Mouse (Mus musculus): Measurements from ENCODE around the gene Tmem121. TPM values are rescaled to one million over a fixed set of nuclear protein-coding genes. Genes with fewer than 3 reads are reported as not detected.
A peak's percentile ranks its signal among the peaks of the same experiment; 100 is the strongest.
"Not testable (repeated sequence)": the region's sequence is repeated elsewhere in the genome, so short reads cannot be mapped to it uniquely, and the experiment has no call there.

The Tmem121 gene
- polyA plus RNA-seq, 1 experiment from 2014 or later: 11.4 TPM

DNA sequence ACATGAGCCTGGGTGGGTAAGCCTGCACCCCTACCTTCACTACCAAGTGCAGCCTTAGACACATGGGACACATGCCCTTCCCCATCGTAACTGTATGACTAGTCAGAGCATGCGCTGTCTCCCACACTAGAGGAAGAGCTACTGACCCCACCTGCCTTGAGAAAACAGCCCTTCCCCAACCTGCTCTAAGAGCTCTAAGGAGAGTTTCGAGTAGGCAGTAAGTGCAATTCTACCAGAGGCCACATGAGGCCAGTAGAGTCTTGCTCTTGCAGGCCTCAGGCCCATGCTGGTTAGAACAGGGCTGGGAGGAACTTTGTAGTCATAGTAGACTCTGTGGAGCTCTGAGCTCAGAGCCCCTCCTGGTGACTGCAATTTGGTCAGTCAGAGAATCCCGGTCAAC is 34.7 kb downstream of the Tmem121 start:
- Histone ChIP-seq H3K27ac (replicated peaks) (no peak overlapping the region), H3K4me1 (no peaks in the 10 kb centered on the region), H3K36me3 (replicated peaks) (no peaks in the 10 kb centered on the region), H3K27me3 (replicated peaks; ENCODE audit: low read depth, poor library complexity, severe bottlenecking) (no peaks in the 10 kb centered on the region), H3K9me3 (no peaks in the 10 kb centered on the region), H3K4me3 (no peak overlapping the region)
- WGBS: 47% methylated on average over 4 of the region's 4 CpGs
- DNase-seq (ENCODE audit: low spot score): peak; percentile 54

DNA sequence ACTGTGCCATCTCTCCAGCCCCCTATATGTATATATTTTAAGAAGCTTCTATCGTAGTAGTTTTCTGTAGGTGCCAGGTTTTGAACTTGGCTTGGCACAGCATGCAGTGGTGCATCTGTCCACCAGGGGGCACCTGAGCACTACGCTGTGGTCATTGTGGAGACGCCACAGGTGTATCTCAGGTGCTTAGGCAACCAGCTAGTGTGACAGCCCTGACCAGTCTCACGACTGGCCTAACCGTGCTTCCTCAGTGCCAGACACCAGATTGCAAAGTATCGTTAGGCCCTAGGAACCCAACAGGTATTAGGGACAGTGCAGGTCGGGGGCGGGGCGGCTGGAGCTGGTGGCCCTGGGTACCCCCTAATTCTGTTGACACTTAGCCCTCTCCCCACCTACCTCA is 35.6 kb downstream of the Tmem121 start:
- Histone ChIP-seq H3K9me3 (peaks cover 3% of the 10 kb centered on the region; the same call in 1 of the 2 replicates), H3K36me3 (replicated peaks) (no peaks in the 10 kb centered on the region), H3K27ac (replicated peaks) (no peak overlapping the region), H3K4me1 (no peaks in the 10 kb centered on the region), H3K27me3 (replicated peaks; ENCODE audit: low read depth, poor library complexity, severe bottlenecking) (no peaks in the 10 kb centered on the region), H3K4me3 (no peak overlapping the region)
- WGBS: 80% methylated on average over 9 of the region's 9 CpGs
- DNase-seq (ENCODE audit: low spot score): peak; percentile 28

DNA sequence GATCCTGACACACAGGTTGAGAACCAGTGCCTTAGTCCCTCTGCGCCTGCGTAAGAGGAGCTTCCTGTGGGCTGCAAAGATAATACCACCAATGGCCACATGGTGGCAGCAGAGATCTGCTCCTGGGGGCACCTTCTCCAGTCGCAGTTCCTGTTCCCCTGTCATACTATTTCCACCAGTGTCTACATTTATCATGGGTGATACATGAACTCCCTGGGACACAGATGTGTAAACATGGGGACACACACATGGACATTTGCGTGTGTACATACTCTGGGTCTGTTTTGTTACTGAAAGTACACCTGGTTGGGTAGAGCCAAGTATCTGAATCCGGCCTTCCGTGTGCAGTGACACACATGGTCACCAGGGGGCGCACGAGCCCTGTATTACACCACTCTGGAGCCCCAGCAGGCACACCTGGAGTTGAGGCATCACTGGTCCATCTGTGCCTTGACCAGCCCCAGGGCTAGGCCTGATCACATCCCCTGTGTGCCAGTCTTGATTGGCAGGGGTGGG is 36.4 kb downstream of the Tmem121 start:
- Histone ChIP-seq H3K27ac (replicated peaks) (no peak overlapping the region), H3K4me3 (no peak overlapping the region), H3K9me3 (peaks cover 3% of the 10 kb centered on the region; the same call in 1 of the 2 replicates), H3K36me3 (replicated peaks) (no peaks in the 10 kb centered on the region), H3K4me1 (no peaks in the 10 kb centered on the region), H3K27me3 (replicated peaks; ENCODE audit: low read depth, poor library complexity, severe bottlenecking) (no peaks in the 10 kb centered on the region)
- DNase-seq (ENCODE audit: low spot score): peak; percentile 88
- 18% methylated on average over 8 of the region's 8 CpGs for WGBS

DNA sequence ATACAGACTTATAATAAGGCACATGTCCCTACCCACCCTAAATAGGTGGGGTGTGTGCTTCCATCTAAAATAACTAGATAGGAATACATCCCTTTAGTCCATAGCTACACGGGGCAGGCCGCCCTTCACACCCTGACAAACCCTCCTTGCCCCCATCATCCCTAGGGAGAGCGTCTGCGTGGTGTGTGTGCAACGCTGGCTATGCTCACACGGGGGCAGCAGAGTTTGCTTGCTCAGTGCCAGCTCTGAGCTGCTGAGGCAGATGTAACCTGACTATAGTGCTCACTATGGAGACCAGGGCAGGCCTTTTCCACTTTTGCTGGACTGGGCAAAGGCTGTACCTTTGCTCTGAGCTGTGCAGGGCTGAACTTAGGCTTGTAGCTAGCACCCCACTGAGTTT is 37.0 kb downstream of the Tmem121 start:
- WGBS: 40% methylated on average over 6 of the region's 6 CpGs
- DNase-seq (ENCODE audit: low spot score): peak; percentile 56
- Histone ChIP-seq H3K4me1 (no peaks in the 10 kb centered on the region), H3K27me3 (replicated peaks; ENCODE audit: low read depth, poor library complexity, severe bottlenecking) (no peaks in the 10 kb centered on the region), H3K4me3 (no peak overlapping the region), H3K9me3 (peaks cover 3% of the 10 kb centered on the region; the same call in 1 of the 2 replicates), H3K36me3 (replicated peaks) (no peaks in the 10 kb centered on the region), H3K27ac (replicated peaks) (no peak overlapping the region)

GRCm38 (mm10) chr12:113224206-113224605 is 38.5 kb downstream of the Tmem121 start:
- Histone ChIP-seq H3K4me3 (no peak overlapping the region), H3K27ac (replicated peaks) (no peak overlapping the region), H3K4me1 (no peaks in the 10 kb centered on the region), H3K27me3 (replicated peaks; ENCODE audit: low read depth, poor library complexity, severe bottlenecking) (no peaks in the 10 kb centered on the region), H3K9me3 (peaks cover 3% of the 10 kb centered on the region; the same call in 1 of the 2 replicates), H3K36me3 (replicated peaks) (no peaks in the 10 kb centered on the region)
- DNase-seq (ENCODE audit: low spot score): no peak
- WGBS: 78% methylated on average over 5 of the region's 5 CpGs

- no peak for DNase-seq (ENCODE audit: low spot score)
- no peaks in the 10 kb centered on the region for H3K36me3 ChIP-seq (replicated peaks)
These were observed 39.0 kb downstream of the Tmem121 start for GRCm38 (mm10) chr12:113224687-113225091.

DNA sequence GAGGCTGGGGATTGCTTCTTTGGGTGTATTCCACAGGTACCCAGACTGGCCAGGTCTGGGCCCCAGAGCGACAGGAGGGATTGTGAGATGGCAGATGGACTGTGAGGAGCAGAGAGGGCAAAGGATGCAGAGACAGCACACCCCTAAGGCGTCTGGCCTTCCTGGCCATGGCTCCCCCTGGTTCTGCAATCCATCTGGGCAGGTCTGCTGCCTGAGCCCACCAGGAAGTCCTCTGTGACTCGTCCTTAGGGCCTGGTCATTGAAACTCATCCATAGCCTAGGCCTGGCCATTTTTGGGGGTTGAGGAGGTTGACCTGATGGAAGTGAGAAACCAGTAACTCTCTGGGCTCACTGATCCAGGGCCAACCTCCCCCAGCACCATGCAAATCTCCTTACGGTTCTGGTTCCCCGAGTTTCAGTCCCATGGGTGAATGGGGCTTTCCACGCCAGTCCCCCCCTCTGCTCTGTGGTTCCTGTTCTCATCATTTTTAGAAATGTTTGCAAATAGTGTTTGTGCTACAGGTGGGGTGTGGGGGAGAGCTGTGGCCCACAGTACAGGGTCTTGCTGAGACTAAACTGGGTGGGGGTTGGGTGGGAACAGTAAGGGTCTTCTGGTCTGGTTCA is 42.4 kb downstream of the Tmem121 start:
- peaks cover 3% of the 10 kb centered on the region; the same call in 1 of the 2 replicates for H3K9me3 ChIP-seq
- 75% methylated on average over 6 of the region's 6 CpGs for WGBS

More at GRCm38 (mm10) chr12:113224687-113225091, 39.0 kb downstream of the Tmem121 start:
- Histone ChIP-seq H3K27ac (replicated peaks) (no peak overlapping the region), H3K4me1 (no peaks in the 10 kb centered on the region), H3K27me3 (replicated peaks; ENCODE audit: low read depth, poor library complexity, severe bottlenecking) (no peaks in the 10 kb centered on the region), H3K9me3 (peaks cover 3% of the 10 kb centered on the region; the same call in 1 of the 2 replicates), H3K4me3 (no peak overlapping the region)
- 91% methylated on average over 6 of the region's 6 CpGs for WGBS

DNA sequence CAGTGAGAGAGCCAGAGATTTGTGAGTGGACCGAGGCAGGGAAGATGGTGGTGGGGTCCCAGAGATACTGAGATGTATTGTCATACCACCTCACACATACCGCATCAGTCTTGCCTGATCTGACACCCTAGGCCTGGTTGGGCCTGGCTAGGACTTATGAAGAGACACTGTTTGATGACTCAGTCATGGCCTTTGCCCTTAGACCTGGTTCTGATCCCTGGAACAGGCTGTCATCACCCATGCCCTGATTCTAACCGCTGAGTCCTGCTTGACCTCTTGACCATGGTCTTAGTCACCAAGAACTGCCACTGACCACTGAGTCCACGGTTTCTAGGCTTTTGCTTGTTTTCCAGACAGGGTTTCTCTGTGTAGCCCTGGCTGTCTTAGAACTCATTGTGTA is 45.0 kb downstream of the Tmem121 start:
- H3K27me3 ChIP-seq (replicated peaks; ENCODE audit: low read depth, poor library complexity, severe bottlenecking): no peaks in the 10 kb centered on the region
- no peaks in the 10 kb centered on the region for H3K4me1 ChIP-seq
- 88% methylated on average over 4 of the region's 4 CpGs for WGBS
- no peak overlapping the region for H3K4me3 ChIP-seq
- peaks cover 3% of the 10 kb centered on the region; the same call in 1 of the 2 replicates for H3K9me3 ChIP-seq
- H3K36me3 ChIP-seq (replicated peaks): no peaks in the 10 kb centered on the region
- no peak for DNase-seq (ENCODE audit: low spot score)
- H3K27ac ChIP-seq (replicated peaks): no peak overlapping the region

More for the DNA sequence above, 42.4 kb downstream of the Tmem121 start:
- DNase-seq (ENCODE audit: low spot score): no peak
- H3K4me1 ChIP-seq: no peaks in the 10 kb centered on the region
- no peak overlapping the region for H3K4me3 ChIP-seq
- H3K27ac ChIP-seq (replicated peaks): no peak overlapping the region
- no peaks in the 10 kb centered on the region for H3K36me3 ChIP-seq (replicated peaks)
- H3K27me3 ChIP-seq (replicated peaks; ENCODE audit: low read depth, poor library complexity, severe bottlenecking): no peaks in the 10 kb centered on the region

- DNase-seq (ENCODE audit: low spot score); H3K27me3 ChIP-seq (replicated peaks; ENCODE audit: low read depth, poor library complexity, severe bottlenecking): not testable (repeated sequence)
- WGBS: 86% methylated on average over 6 of the region's 6 CpGs
These were observed 46.0 kb downstream of the Tmem121 start for GRCm38 (mm10) chr12:113231551-113232263.

DNA sequence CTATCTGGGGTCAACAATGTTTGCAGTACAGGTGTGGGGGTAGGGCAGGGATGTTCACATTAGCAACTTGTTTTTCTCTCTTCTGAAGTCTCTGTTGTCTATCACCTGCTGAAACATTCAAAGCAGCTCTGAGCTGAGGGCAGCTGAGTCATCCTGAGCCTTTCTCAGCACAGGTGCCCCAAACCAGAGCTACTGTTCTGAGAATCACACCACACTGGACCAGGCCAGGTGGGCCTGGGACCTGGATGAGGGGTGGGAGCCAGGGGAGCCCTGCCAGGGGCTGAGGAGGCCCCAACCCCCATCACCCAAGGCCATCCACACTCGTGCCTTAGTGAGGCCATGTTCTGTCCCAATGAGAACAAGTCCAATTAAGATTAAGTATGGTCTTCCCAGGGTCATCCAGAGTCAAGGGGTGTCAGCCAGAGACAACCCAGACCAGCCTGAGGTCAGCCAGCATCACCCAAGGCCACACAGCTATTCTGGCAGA is 46.6 kb downstream of the Tmem121 start:
- not testable (repeated sequence) for H3K27ac ChIP-seq (replicated peaks); H3K9me3 ChIP-seq; H3K36me3 ChIP-seq (replicated peaks); H3K27me3 ChIP-seq (replicated peaks; ENCODE audit: low read depth, poor library complexity, severe bottlenecking); H3K4me1 ChIP-seq; H3K4me3 ChIP-seq; DNase-seq (ENCODE audit: low spot score)
- WGBS: 59% methylated on average over 1 of the region's 1 CpGs

More at GRCm38 (mm10) chr12:113231551-113232263, 46.0 kb downstream of the Tmem121 start:
- not testable (repeated sequence) for H3K9me3 ChIP-seq; H3K4me1 ChIP-seq; H3K27ac ChIP-seq (replicated peaks); H3K36me3 ChIP-seq (replicated peaks); H3K4me3 ChIP-seq

Measured in embryonic facial prominence, embryonic 10.5 days (tissue).